Comparison of ENCODE assay signal across 7 mouse cellular contexts in genomic region chr4:150373111-150374109, GRCm38 (mm10).
DNase-seq lines count a peak whose midpoint lies in the region; ATAC-seq and TF ChIP-seq lines count a peak whose summit lies in the region.

No protein-coding gene starts in this region.

- WGBS in thymus, adult 2 months, result 9% methylated on average over 15 of the region's 15 CpGs
- 10% methylated on average over 15 of the region's 15 CpGs for WGBS in stomach, embryonic 14.5 days

- no peaks in the 10 kb centered on the region for H3K9me3 ChIP-seq in stomach, embryonic 14.5 days (ENCODE audit: control insufficient read depth, low read depth, low read length)

- peak overlapping the region; percentile 93 for H3K4me2 ChIP-seq in stomach, embryonic 14.5 days (replicated peaks; ENCODE audit: low read depth, low read length)

- H3K4me3 ChIP-seq in thymus, adult 2 months (ENCODE audit: control insufficient read depth, insufficient read depth, low read length), result peak overlapping the region; percentile 37
- H3K4me3 ChIP-seq in stomach, embryonic 14.5 days (ENCODE audit: low read depth, low read length), result peak overlapping the region; percentile 58; the same call in 1 of the 2 replicates

- no peaks in the 10 kb centered on the region for H3K36me3 ChIP-seq in thymus, adult 2 months (ENCODE audit: control insufficient read depth, insufficient read depth, low read length)
- no peaks in the 10 kb centered on the region for H3K36me3 ChIP-seq in stomach, embryonic 14.5 days (ENCODE audit: control insufficient read depth, insufficient read depth, low read length)

- no peak for TF ChIP-seq CTCF in thymus, adult 2 months (IDR thresholded peaks at IDR 0.05; ENCODE audit: borderline replicate concordance, control insufficient read depth, extremely low read depth, insufficient read depth, low read length, poor library complexity)

- H3K9ac ChIP-seq in stomach, embryonic 14.5 days (replicated peaks; ENCODE audit: low read depth, low read length), result no peak overlapping the region

- H3K27ac ChIP-seq in thymus, adult 2 months (ENCODE audit: control insufficient read depth, insufficient read depth, low read length), result peak overlapping the region; percentile 71
- H3K27ac ChIP-seq in stomach, embryonic 14.5 days (ENCODE audit: low read length), result peak overlapping the region; percentile 88; the same call in 1 of the 2 replicates

- peak; percentile 34 for DNase-seq in thymus, adult 2 months
- no peak for DNase-seq in thymus, postnatal 10 days (ENCODE audit: low spot score in 2 of 2)
- peak; percentile 72 for DNase-seq in gastrocnemius, postnatal 25 days
- DNase-seq in induced T-regulatory cell, adult 2 months (ENCODE audit: low read depth), result peak; percentile 24
- peak; percentile 64 for DNase-seq in lung, postnatal 10 days

- no peaks in the 10 kb centered on the region for H3K27me3 ChIP-seq in thymus, adult 2 months (ENCODE audit: control insufficient read depth, insufficient read depth, low read length)
- H3K27me3 ChIP-seq in stomach, embryonic 14.5 days (ENCODE audit: control insufficient read depth, insufficient read depth, low read length), result no peaks in the 10 kb centered on the region

- peaks cover 11% of the 10 kb centered on the region for H3K4me1 ChIP-seq in thymus, adult 2 months (replicated peaks; ENCODE audit: control insufficient read depth, insufficient read depth, low read length)
- H3K4me1 ChIP-seq in stomach, embryonic 14.5 days (ENCODE audit: control insufficient read depth, insufficient read depth, low read length), result peaks cover 49% of the 10 kb centered on the region

- no peak for TF ChIP-seq POLR2A in thymus, adult 2 months (IDR thresholded peaks at IDR 0.05; ENCODE audit: control insufficient read depth, extremely low read depth, insufficient read depth, low read length, poor library complexity)

- ATAC-seq in common myeloid progenitor, adult 5-6 weeks (replicated peaks; ENCODE audit: low read depth, poor library complexity, severe bottlenecking), result peak; percentile 65
- ATAC-seq in stomach, embryonic 14.5 days (ENCODE audit: insufficient number of reproducible peaks, insufficient read depth, low FRiP score, low read depth), result no peak

Comparison
In these comparisons a context has a peak if more than half of its experiments do, and no peak if none do; other contexts are left out.
1. DNase-seq: peak in thymus, adult 2 months (single experiment), gastrocnemius, postnatal 25 days (single experiment), induced T-regulatory cell, adult 2 months (single experiment) and lung, postnatal 10 days (single experiment); none in thymus, postnatal 10 days (0 of 2).